ENCODE assay signal across 14 mouse cellular contexts in the genomic region with DNA sequence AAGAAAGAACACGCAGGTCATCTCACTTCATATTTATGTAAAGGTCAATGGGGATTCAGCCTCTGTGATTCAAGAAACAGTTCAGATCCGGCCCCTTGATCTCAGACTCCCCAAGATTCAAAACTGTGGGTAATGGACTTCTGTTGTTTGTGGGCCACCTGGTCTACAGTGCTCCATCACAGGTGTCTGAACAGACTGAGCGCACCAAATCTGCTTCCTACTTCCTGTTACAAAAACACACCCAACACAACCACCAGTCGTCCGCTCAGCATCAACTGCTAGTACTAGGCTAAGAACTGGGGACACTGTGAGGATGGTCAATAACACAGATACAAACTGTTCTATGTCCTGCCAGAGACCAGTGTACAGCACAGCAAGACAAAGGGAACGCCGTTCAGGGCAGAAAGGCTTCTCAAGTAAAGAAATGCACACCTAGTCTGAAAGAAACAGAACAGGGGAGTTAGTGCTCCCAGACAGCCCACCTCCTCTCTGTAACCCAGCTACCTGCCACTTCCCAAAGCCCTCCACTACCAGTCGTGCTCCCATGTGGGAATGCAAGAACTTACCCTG.
A peak's percentile ranks its signal among the peaks of the same experiment; 100 is the strongest.
DNase-seq lines count a peak whose midpoint lies in the region; ATAC-seq and TF ChIP-seq lines count a peak whose summit lies in the region.
"Had no signal": no experiment of that assay in that cellular context is flagged by ENCODE, and none has a peak within 500 bp of the region (broad histone marks: within the 10 kb centered on the region; RNA-seq: fewer than 3 reads in every experiment).

No protein-coding gene starts in this region.

- no peaks in the 10 kb centered on the region for H3K36me3 ChIP-seq in heart, postnatal 0 days (replicated peaks; ENCODE audit: control insufficient read depth, insufficient read depth, low read length)
- no peaks in the 10 kb centered on the region for H3K36me3 ChIP-seq in embryonic facial prominence, embryonic 12.5 days
- H3K36me3 ChIP-seq in limb, embryonic 10.5 days: no peaks in the 10 kb centered on the region
- H3K36me3 ChIP-seq in liver, postnatal 0 days (replicated peaks; ENCODE audit: insufficient read depth, low read length): no peaks in the 10 kb centered on the region
- H3K36me3 ChIP-seq in intestine, embryonic 15.5 days: no peaks in the 10 kb centered on the region
- H3K36me3 ChIP-seq: midbrain, embryonic 12.5 days had no signal

- no peak overlapping the region for H3K4me2 ChIP-seq in heart, postnatal 0 days (ENCODE audit: low read depth, low read length)
- no peak overlapping the region for H3K4me2 ChIP-seq in embryonic facial prominence, embryonic 12.5 days (replicated peaks)
- H3K4me2 ChIP-seq in liver, postnatal 0 days (ENCODE audit: low read depth, low read length): no peak overlapping the region
- H3K4me2 ChIP-seq in intestine, embryonic 15.5 days (replicated peaks): no peak overlapping the region
- H3K4me2 ChIP-seq: midbrain, embryonic 12.5 days had no signal

- peak overlapping the region; percentile 21; the same call in 1 of the 2 replicates for H3K27ac ChIP-seq in heart, postnatal 0 days (ENCODE audit: low read depth)
- H3K27ac ChIP-seq in embryonic facial prominence, embryonic 12.5 days: peak overlapping the region; percentile 38; the same call in 1 of the 2 replicates
- H3K27ac ChIP-seq in limb, embryonic 10.5 days: peak overlapping the region; percentile 85
- no peak overlapping the region for H3K27ac ChIP-seq in liver, postnatal 0 days (ENCODE audit: low read depth)
- no peak overlapping the region for H3K27ac ChIP-seq in intestine, embryonic 15.5 days
- H3K27ac ChIP-seq: kidney, postnatal 0 days; midbrain, embryonic 12.5 days had no signal

- no peak for ATAC-seq in heart, postnatal 0 days (ENCODE audit: insufficient read depth, low read depth)
- no peak for ATAC-seq in embryonic facial prominence, embryonic 12.5 days (ENCODE audit: insufficient number of reproducible peaks, insufficient read depth, low FRiP score, low TSS enrichment)
- ATAC-seq in liver, postnatal 0 days: no peak
- ATAC-seq in intestine, embryonic 15.5 days: no peak

- no peak for TF ChIP-seq CTCF in heart, postnatal 0 days (IDR thresholded peaks at IDR 0.05; ENCODE audit: low read depth)
- no peak for TF ChIP-seq CTCF in liver, postnatal 0 days (IDR thresholded peaks at IDR 0.05; ENCODE audit: low read depth)

- peaks cover 5% of the 10 kb centered on the region for H3K4me1 ChIP-seq in heart, postnatal 0 days (ENCODE audit: control insufficient read depth, insufficient read depth)
- peaks cover 28% of the 10 kb centered on the region for H3K4me1 ChIP-seq in embryonic facial prominence, embryonic 12.5 days
- peaks cover 67% of the 10 kb centered on the region for H3K4me1 ChIP-seq in limb, embryonic 10.5 days
- no peaks in the 10 kb centered on the region for H3K4me1 ChIP-seq in liver, postnatal 0 days (ENCODE audit: insufficient read depth)
- peaks cover 8% of the 10 kb centered on the region; the same call in 1 of the 2 replicates for H3K4me1 ChIP-seq in intestine, embryonic 15.5 days (replicated peaks)

- H3K9ac ChIP-seq in heart, postnatal 0 days (replicated peaks; ENCODE audit: low read depth, low read length): no peak overlapping the region
- no peak overlapping the region for H3K9ac ChIP-seq in embryonic facial prominence, embryonic 12.5 days
- no peak overlapping the region for H3K9ac ChIP-seq in liver, postnatal 0 days (replicated peaks)
- no peak overlapping the region for H3K9ac ChIP-seq in intestine, embryonic 15.5 days
- H3K9ac ChIP-seq: forebrain, postnatal 0 days had no signal

- WGBS in heart, postnatal 0 days: 78% methylated on average over 8 of the region's 8 CpGs
- 78% methylated on average over 8 of the region's 8 CpGs for WGBS in embryonic facial prominence, embryonic 12.5 days
- WGBS in limb, embryonic 10.5 days: 83% methylated on average over 8 of the region's 8 CpGs
- 73% methylated on average over 8 of the region's 8 CpGs for WGBS in liver, postnatal 0 days (ENCODE audit: insufficient replicate concordance)
- WGBS in intestine, embryonic 15.5 days: 72% methylated on average over 8 of the region's 8 CpGs

- TF ChIP-seq EP300 in heart, postnatal 0 days (IDR thresholded peaks at IDR 0.05; ENCODE audit: low read depth): no peak
- TF ChIP-seq EP300 in liver, postnatal 0 days (IDR thresholded peaks at IDR 0.05; ENCODE audit: low read depth): no peak

- H3K9me3 ChIP-seq in heart, postnatal 0 days (replicated peaks; ENCODE audit: control insufficient read depth, low read length): no peaks in the 10 kb centered on the region
- H3K9me3 ChIP-seq in embryonic facial prominence, embryonic 12.5 days: no peaks in the 10 kb centered on the region
- no peaks in the 10 kb centered on the region for H3K9me3 ChIP-seq in limb, embryonic 10.5 days (replicated peaks)
- H3K9me3 ChIP-seq in liver, postnatal 0 days (ENCODE audit: low read length): no peaks in the 10 kb centered on the region
- no peaks in the 10 kb centered on the region for H3K9me3 ChIP-seq in intestine, embryonic 15.5 days
- H3K9me3 ChIP-seq: midbrain, embryonic 12.5 days had no signal

- no peaks in the 10 kb centered on the region for H3K27me3 ChIP-seq in heart, postnatal 0 days (ENCODE audit: control insufficient read depth, insufficient read depth, low read length)
- H3K27me3 ChIP-seq in embryonic facial prominence, embryonic 12.5 days: no peaks in the 10 kb centered on the region
- no peaks in the 10 kb centered on the region for H3K27me3 ChIP-seq in limb, embryonic 10.5 days (ENCODE audit: low read depth, poor library complexity, severe bottlenecking)
- H3K27me3 ChIP-seq in liver, postnatal 0 days (ENCODE audit: insufficient read depth, low read length): no peaks in the 10 kb centered on the region
- H3K27me3 ChIP-seq in intestine, embryonic 15.5 days (replicated peaks): 0 out of 2 replicates have a peak, but pooled peaks cover 3% of the 10 kb centered on the region

- no peak overlapping the region for H3K4me3 ChIP-seq in heart, postnatal 0 days (ENCODE audit: low read depth, low read length)
- no peak overlapping the region for H3K4me3 ChIP-seq in embryonic facial prominence, embryonic 12.5 days
- no peak overlapping the region for H3K4me3 ChIP-seq in limb, embryonic 10.5 days
- no peak overlapping the region for H3K4me3 ChIP-seq in liver, postnatal 0 days (ENCODE audit: low read depth, low read length)
- no peak overlapping the region for H3K4me3 ChIP-seq in intestine, embryonic 15.5 days (replicated peaks)
- H3K4me3 ChIP-seq: midbrain, embryonic 12.5 days had no signal

- no peak for DNase-seq in heart, postnatal 0 days (ENCODE audit: low spot score)
- DNase-seq in heart, postnatal 4 days: no peak
- DNase-seq in limb, embryonic 10.5 days (ENCODE audit: low spot score): peak; percentile 55
- DNase-seq in thymus, adult 18-20 months: peak; percentile 18 to 29
- DNase-seq in liver, postnatal 0 days: no peak
- no peak for DNase-seq in liver
- DNase-seq: cerebellum, postnatal 36 days; forebrain, postnatal 0 days; gastrocnemius, postnatal 14 days; heart, postnatal 14 days had no signal

Comparison
In these comparisons a context has a peak if more than half of its experiments do, and no peak if none do; other contexts are left out.
1. DNase-seq: peak in limb, embryonic 10.5 days (single experiment) and thymus, adult 18-20 months (2 of 2); none in heart, postnatal 0 days (single experiment), heart, postnatal 4 days (single experiment), liver, postnatal 0 days (single experiment) and liver (single experiment).
2. H3K27ac ChIP-seq: peak in heart, postnatal 0 days (single experiment), embryonic facial prominence, embryonic 12.5 days (single experiment) and limb, embryonic 10.5 days (single experiment); none in liver, postnatal 0 days (single experiment) and intestine, embryonic 15.5 days (single experiment).